Mouse (Mus musculus) erythroblast, embryonic 14.5 days (primary cell): ENCODE data around the gene Arhgef7. TPM values are rescaled to one million over a fixed set of nuclear protein-coding genes. Genes with fewer than 3 reads are reported as not detected.
A peak's percentile ranks its signal among the peaks of the same experiment; 100 is the strongest.

ENCODE experiments used
- H3K27me3 ChIP-seq: 2 replicates; pipeline ENCODE4 v1.6.1; 2012; ENCODE audit warnings: inconsistent platforms; ENCODE audit not compliant: control insufficient read depth
- H3K36me3 ChIP-seq: 2 replicates; pipeline ENCODE4 v1.6.1; 2012; ENCODE audit warnings: mild to moderate bottlenecking, inconsistent platforms; ENCODE audit not compliant: control insufficient read depth
- H3K4me1 ChIP-seq: 2 replicates; pipeline ENCODE4 v1.6.1; 2012; ENCODE audit warnings: inconsistent platforms; ENCODE audit not compliant: control insufficient read depth
- H3K4me3 ChIP-seq: replicated peaks from 2 replicates; pipeline ENCODE3; 2012; ENCODE audit warnings: moderate library complexity, mild to moderate bottlenecking, inconsistent platforms
- H3K9me3 ChIP-seq: 2 replicates; pipeline ENCODE4 v1.6.1; 2012; ENCODE audit warnings: low read length, inconsistent platforms, mixed read lengths; ENCODE audit not compliant: control insufficient read depth
- GATA1 ChIP-seq: IDR thresholded peaks from 2 replicates; pipeline ENCODE4 v1.6.1; 2012; ENCODE audit warnings: low read length, inconsistent platforms, mixed read lengths
- TAL1 ChIP-seq: IDR thresholded peaks from 3 replicates; pipeline ENCODE4 v1.6.1; 2012; ENCODE audit warnings: low read length, inconsistent platforms, mixed read lengths
- polyA plus RNA-seq: library from polyadenylated mRNA; stranded (reverse); fragments of >175 nt; gene quantifications from 2 replicates; pipeline ENCODE4 v1.2.3, GENCODE M21; 2012

The Arhgef7 gene
- polyA plus RNA-seq, 1 experiment = 1.1 TPM

DNA sequence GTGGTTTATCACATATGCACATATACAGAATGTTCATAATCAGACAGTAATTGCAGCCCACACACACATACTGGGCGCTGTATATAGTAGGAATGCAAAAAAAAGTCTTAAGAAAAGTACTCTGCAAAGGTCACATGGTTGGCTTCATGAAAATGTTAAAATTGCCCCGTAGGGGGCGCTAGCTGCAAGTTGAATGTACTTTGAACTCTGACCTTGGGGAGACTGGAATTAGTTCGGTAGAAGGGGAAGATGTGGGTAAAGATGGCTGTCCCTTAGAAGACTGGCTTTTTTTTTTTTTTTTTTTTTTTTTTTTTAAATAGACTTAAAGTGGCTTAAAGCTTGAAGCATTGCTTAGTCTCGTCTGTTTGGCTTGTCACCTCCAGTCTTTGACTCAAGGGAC is 28.4 kb downstream of the Arhgef7 start:
- peaks cover 1% of the 10 kb centered on the region for H3K36me3 ChIP-seq
- H3K9me3 ChIP-seq = no peaks in the 10 kb centered on the region
- no peaks in the 10 kb centered on the region for H3K27me3 ChIP-seq
- H3K4me1 ChIP-seq = peaks cover 29% of the 10 kb centered on the region
- no peak for TF ChIP-seq TAL1
- TF ChIP-seq GATA1 = no peak
- H3K4me3 ChIP-seq = no peak overlapping the region

DNA sequence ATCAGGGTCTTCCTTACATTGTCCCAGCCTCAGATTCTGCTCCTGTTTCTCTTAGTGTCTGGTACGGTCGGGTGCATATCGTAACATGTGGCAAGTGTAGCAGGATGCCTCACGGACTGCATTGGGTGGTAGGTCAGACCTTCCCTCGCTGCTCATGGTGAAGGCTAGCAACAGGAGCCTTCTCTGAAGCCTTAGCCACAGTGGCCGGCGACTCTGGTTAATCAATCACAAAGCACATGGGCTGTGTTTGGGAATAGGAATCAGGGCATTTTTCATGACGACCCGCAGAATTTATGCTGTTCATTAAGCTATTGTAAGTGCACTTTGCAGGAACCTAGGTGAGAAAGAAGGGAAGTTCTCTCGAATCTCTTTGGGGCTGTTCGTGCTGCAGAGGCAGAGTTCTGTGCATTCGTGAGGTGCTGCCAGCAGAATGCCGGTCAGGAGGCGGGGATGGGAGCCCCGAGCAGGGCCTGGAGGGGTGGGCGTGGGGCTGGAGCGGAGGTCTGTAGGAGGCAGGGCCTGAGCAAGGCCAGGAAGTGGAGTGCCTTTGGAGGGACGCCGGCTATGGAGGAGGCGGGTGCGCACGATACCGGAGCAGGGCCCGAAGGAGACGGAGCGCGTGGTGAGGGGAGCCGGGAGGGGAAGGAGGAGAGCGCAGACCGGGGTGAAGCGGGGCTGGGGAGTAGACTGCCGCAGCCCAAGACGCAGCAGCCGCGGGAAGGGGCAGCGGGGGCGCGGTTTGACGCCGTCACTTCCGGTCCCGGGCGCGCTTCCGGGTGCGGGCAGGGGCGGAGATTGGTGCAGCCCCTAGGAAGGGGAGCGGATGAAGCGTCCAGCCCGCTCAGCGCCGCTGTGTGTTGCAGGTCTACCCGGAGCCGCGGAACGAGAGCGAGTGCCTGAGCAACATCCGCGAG is 30.3 kb downstream of the Arhgef7 start:
- no peaks in the 10 kb centered on the region for H3K9me3 ChIP-seq
- peaks cover 29% of the 10 kb centered on the region for H3K4me1 ChIP-seq
- peak overlapping the region; percentile 89 for H3K4me3 ChIP-seq
- no peak for TF ChIP-seq TAL1
- no peak for TF ChIP-seq GATA1
- no peaks in the 10 kb centered on the region for H3K27me3 ChIP-seq
- peaks cover 3% of the 10 kb centered on the region for H3K36me3 ChIP-seq

DNA sequence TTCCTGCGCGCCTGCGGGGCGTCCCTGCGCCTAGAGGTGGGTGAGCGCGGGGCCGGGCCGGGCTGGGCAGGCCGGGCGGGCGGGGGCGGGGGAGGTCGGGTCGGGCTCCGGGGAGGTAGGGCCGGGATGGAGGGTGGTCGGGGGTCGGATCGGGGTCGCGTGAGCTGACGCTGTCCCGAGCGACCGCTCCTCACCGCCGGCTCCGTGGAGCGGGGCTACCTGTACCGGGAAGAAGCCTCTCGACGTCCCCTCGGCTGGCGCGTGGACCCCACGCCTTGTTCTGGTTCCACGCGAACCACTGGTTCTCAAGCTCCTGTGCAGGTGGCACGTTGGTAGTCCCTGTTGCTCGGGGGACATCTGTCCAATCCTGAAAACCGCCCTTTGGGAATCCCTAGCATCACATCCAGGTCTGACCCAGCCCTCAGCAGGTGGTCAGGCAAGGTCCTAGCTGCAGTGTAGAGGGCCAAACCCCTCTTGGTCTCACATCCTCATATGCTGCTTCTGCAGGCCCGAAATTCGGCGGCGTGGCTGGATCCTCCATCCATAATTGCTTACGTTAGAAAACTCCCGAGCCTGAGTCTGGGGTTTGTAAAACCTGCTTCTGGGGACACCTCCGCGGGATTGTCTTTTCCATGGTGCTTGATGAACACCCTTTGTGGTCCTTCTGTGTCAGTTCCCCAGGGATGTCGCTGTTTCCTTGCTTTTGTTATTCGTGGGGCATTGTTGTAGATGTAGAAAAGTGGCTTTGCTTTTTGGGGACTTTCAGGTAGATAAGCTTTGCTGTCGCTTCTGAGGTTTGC is 31.2 kb downstream of the Arhgef7 start:
- TF ChIP-seq TAL1 (no peak), GATA1 (no peak)
- Histone ChIP-seq H3K36me3 (peaks cover 3% of the 10 kb centered on the region), H3K4me3 (peak overlapping the region; percentile 89), H3K27me3 (no peaks in the 10 kb centered on the region), H3K9me3 (no peaks in the 10 kb centered on the region), H3K4me1 (peaks cover 29% of the 10 kb centered on the region)

DNA sequence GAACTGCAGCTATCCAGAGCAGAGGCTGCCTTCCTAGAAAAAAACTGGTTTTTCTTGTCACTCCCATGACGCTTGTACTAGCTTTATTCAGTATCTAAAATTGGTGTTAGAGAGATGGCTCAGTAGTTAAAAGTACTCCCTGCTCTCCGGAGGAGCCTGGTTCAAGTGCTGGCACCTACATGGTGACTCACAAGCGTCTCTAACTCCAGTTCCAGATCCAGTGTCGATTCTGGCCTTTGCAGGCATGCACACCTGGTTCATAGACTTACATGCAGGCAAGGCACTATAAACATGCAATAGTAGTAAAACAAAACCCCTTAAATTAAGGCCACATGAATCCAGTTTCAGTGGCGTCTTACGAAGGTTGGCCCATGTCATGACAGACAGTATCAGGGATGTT is 34.0 kb downstream of the Arhgef7 start:
- no peaks in the 10 kb centered on the region for H3K27me3 ChIP-seq
- H3K4me1 ChIP-seq = peaks cover 27% of the 10 kb centered on the region
- no peaks in the 10 kb centered on the region for H3K9me3 ChIP-seq
- peaks cover 3% of the 10 kb centered on the region for H3K36me3 ChIP-seq
- no peak overlapping the region for H3K4me3 ChIP-seq
- TF ChIP-seq GATA1 (no peak), TAL1 (no peak)

DNA sequence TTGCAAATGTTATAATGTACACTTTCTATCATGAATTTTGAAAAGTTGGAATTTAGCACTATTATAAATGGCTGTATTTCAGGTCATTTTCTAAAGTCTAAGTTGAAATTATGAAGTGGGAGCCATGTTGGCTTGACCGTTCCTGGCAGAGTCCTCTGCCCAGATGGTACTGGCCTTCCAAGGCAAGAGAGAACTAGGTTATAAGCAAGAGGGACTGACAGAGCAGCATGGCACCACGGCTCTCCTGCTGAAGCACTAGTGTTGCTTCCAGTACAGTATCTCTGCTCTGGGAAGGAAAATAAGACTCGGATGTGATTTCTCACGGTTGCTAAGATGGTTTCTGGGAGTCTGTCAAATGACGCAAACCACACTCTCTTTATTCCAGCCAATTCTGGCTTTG is 34.5 kb downstream of the Arhgef7 start:
- H3K9me3 ChIP-seq = no peaks in the 10 kb centered on the region
- H3K36me3 ChIP-seq = peaks cover 6% of the 10 kb centered on the region
- peaks cover 27% of the 10 kb centered on the region for H3K4me1 ChIP-seq
- TF ChIP-seq GATA1 (no peak), TAL1 (no peak)
- H3K4me3 ChIP-seq = no peak overlapping the region
- H3K27me3 ChIP-seq = no peaks in the 10 kb centered on the region

DNA sequence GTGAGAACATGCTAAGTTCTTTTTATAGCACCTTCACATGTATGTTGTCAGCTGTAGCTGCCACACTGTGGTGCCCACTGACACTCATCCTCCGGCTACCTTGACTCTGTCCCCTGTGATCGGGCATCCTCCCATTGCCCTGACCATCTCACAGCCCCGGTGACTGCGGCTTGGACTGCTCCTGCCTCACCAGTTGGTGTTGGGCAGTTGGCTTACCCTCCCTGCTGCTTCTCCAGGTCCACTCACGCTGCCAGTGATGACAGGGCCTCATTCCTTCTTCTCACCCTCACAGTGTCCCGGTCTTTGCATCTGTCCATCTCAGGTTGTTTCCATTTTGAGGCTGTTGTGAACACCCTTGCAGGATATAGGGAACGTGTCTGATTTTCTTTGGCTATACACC is 35.3 kb downstream of the Arhgef7 start:
- TF ChIP-seq TAL1 (no peak), GATA1 (no peak)
- Histone ChIP-seq H3K9me3 (no peaks in the 10 kb centered on the region), H3K4me3 (no peak overlapping the region), H3K36me3 (peaks cover 9% of the 10 kb centered on the region), H3K4me1 (peaks cover 19% of the 10 kb centered on the region), H3K27me3 (no peaks in the 10 kb centered on the region)

DNA sequence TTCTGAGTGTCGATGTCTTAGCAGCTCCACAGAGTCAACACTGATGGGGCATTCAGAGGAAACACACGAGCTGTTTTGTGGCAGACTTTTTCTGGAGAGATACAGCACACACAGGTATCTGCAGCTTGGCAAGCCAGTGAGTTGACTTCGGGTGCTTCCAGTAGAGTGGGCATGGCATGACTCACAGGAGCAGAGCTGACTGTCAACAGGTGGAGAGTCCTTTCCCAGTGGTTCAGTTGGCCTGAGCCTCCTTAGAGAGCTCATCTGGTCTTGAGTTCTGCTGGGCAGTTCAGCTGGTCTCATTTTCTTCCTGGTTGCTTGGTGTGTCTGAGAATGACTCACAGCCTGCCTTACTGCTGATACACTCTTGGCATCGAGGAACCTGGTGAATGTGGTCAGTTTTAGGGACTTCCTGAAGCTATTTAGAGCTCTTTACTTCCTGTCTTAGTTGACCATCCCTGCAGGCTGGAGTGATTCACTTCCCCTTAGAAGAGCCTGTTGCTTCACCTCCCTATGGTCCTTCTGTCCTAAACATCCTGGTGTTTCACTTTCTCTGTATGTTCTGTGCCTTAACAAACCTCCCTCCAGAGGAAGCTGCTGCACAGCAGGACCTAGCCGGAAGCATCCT is 39.8 kb downstream of the Arhgef7 start:
- no peaks in the 10 kb centered on the region for H3K27me3 ChIP-seq
- no peak overlapping the region for H3K4me3 ChIP-seq
- no peaks in the 10 kb centered on the region for H3K9me3 ChIP-seq
- H3K4me1 ChIP-seq = no peaks in the 10 kb centered on the region
- no peak for TF ChIP-seq TAL1
- TF ChIP-seq GATA1 = no peak
- peaks cover 10% of the 10 kb centered on the region for H3K36me3 ChIP-seq

DNA sequence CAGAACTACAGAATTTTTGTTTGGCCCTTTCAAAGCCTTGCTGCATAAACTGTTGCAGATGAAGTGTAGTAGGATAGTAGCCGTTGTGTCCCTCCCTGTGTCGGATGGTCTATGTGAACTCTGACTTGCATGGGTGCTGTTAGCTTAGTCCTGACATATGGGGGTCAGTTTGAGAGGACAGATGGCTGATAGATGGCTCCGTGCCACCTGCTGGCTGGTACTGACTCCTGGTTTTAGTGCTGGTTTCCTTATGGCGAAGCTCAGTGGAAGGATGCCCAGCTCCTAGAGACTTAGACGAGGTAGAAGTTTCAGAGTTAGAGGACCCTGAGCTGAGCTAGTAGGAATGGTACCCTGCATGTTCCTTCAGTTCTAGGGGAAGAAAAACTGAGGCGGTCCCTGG is 42.5 kb downstream of the Arhgef7 start:
- peaks cover 8% of the 10 kb centered on the region for H3K4me1 ChIP-seq
- no peak overlapping the region for H3K4me3 ChIP-seq
- no peak for TF ChIP-seq GATA1
- no peak for TF ChIP-seq TAL1
- peaks cover 12% of the 10 kb centered on the region for H3K36me3 ChIP-seq
- H3K27me3 ChIP-seq = no peaks in the 10 kb centered on the region
- no peaks in the 10 kb centered on the region for H3K9me3 ChIP-seq

DNA sequence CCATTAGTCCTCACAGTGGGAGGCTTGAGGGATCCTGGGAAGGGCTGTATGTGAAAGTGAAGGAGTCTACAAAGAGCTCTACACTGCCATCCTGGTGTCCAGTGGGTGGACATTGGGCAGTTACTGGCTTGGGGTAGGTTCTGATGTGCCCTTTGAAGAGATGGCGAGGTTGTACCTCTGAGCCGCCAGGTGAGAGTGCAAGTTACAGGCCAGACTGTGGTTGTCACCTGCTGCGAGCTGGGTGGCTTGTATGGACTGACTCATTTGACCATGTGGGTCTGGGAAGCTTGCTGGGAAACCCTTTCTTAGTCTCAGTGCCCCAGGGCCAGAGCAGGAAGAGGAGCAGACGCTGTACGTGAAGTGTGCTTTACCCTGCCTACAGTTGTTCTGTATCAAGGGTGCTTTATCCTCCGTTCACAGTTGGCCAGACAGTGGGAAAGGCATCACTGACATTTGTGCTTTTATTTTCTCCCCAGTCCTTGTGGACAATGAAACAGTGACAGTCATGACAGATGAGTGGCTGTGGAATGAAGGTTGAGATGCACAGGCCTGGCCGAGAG is 43.1 kb downstream of the Arhgef7 start:
- Histone ChIP-seq H3K9me3 (no peaks in the 10 kb centered on the region), H3K27me3 (no peaks in the 10 kb centered on the region), H3K4me1 (peaks cover 14% of the 10 kb centered on the region), H3K4me3 (no peak overlapping the region), H3K36me3 (peaks cover 12% of the 10 kb centered on the region)
- TF ChIP-seq GATA1 = no peak
